Comparison of ENCODE assay signal across 10 mouse cellular contexts in genomic region chr14:120312661-120313406, GRCm38 (mm10). TPM values are rescaled to one million over a fixed set of nuclear protein-coding genes. Genes with fewer than 3 reads are reported as not detected.
A peak's percentile ranks its signal among the peaks of the same experiment; 100 is the strongest.
DNase-seq lines count a peak whose midpoint lies in the region; ATAC-seq and TF ChIP-seq lines count a peak whose summit lies in the region.
"Had no signal": no experiment of that assay in that cellular context is flagged by ENCODE, and none has a peak within 500 bp of the region (broad histone marks: within the 10 kb centered on the region; RNA-seq: fewer than 3 reads in every experiment).

No protein-coding gene starts in this region.

- no peaks in the 10 kb centered on the region for H3K9me3 ChIP-seq in liver, embryonic 15.5 days (replicated peaks)
- H3K9me3 ChIP-seq: midbrain, embryonic 15.5 days had no signal

- no peak overlapping the region for H3K4me2 ChIP-seq in liver, embryonic 15.5 days
- H3K4me2 ChIP-seq: midbrain, embryonic 15.5 days had no signal

- no peaks in the 10 kb centered on the region for H3K36me3 ChIP-seq in liver, embryonic 15.5 days (replicated peaks)
- H3K36me3 ChIP-seq: midbrain, embryonic 15.5 days had no signal

- H3K9ac ChIP-seq in liver, embryonic 15.5 days = no peak overlapping the region
- H3K9ac ChIP-seq: midbrain, embryonic 15.5 days had no signal

- TF ChIP-seq CTCF in embryonic fibroblast, embryonic 13.5 days (IDR thresholded peaks at IDR 0.05; ENCODE audit: borderline replicate concordance, insufficient read depth, low read length) = no peak

- 66% methylated on average over 12 of the region's 12 CpGs for WGBS in liver, embryonic 15.5 days (ENCODE audit: insufficient replicate concordance)

- H3K4me1 ChIP-seq in embryonic fibroblast, embryonic 13.5 days (ENCODE audit: control insufficient read depth, insufficient read depth, low read length) = peaks cover 23% of the 10 kb centered on the region
- peaks cover 29% of the 10 kb centered on the region for H3K4me1 ChIP-seq in liver, embryonic 15.5 days (replicated peaks)

- peak; percentile 43; the same call in 1 of the 2 replicates for ATAC-seq in liver, embryonic 15.5 days (ENCODE audit: insufficient read depth)
- ATAC-seq: midbrain, embryonic 15.5 days had no signal

- TF ChIP-seq POLR2A in embryonic fibroblast, embryonic 13.5 days (IDR thresholded peaks at IDR 0.05; ENCODE audit: low read depth, low read length) = no peak

- H3K27ac ChIP-seq in embryonic fibroblast, embryonic 13.5 days (ENCODE audit: insufficient read depth, low read length) = 0 out of 2 replicates have a peak overlapping the region, but pooled peaks have one; percentile 6
- no peak overlapping the region for H3K27ac ChIP-seq in liver, embryonic 15.5 days (replicated peaks)
- H3K27ac ChIP-seq: midbrain, embryonic 15.5 days had no signal

- no peaks in the 10 kb centered on the region for H3K27me3 ChIP-seq in liver, embryonic 15.5 days
- H3K27me3 ChIP-seq: midbrain, embryonic 15.5 days had no signal

- DNase-seq in lung, adult 18-20 months = peak; percentile 65 to 79
- no peak for DNase-seq in lung, postnatal 14 days
- peak; percentile 84 for DNase-seq in yolk sac, embryonic 10.5 days (ENCODE audit: low spot score)
- no peak for DNase-seq in adrenal gland, adult 8-10 months
- DNase-seq in spleen, postnatal 4 days (ENCODE audit: low spot score in 2 of 2) = no peak
- DNase-seq: layer of hippocampus, postnatal 36 days; right cerebral cortex, postnatal 4 days had no signal

- no peak overlapping the region for H3K4me3 ChIP-seq in embryonic fibroblast, embryonic 13.5 days (ENCODE audit: insufficient read depth, low read length)
- H3K4me3 ChIP-seq in liver, embryonic 15.5 days (replicated peaks) = no peak overlapping the region
- H3K4me3 ChIP-seq: midbrain, embryonic 15.5 days had no signal

RNA-seq across cellular contexts. Expression of gene Mbnl2, which starts 37.4 kb away (rescaled TPM):
- polyA plus RNA-seq in embryonic fibroblast, embryonic 13.5 days (2011; ENCODE audit: insufficient read length, low read depth, missing spikeins) = 207 and 222 TPM in 2 replicates
- 15.1 and 15.3 TPM in 2 replicates for polyA plus RNA-seq in liver, embryonic 15.5 days (2015; fragmentation: Nextera tagmentation; extraction: Ambion mirVana)
- 100 to 1,000 TPM; 203 to 240 (median 218) TPM for total RNA-seq in adrenal gland, adult 8-10 months (2022)

Comparison
In these comparisons a context has a peak if more than half of its experiments do, and no peak if none do; other contexts are left out.
1. DNase-seq: peak in lung, adult 18-20 months (2 of 2) and yolk sac, embryonic 10.5 days (single experiment); none in lung, postnatal 14 days (single experiment), adrenal gland, adult 8-10 months (single experiment) and spleen, postnatal 4 days (0 of 2).
2. RNA of gene Mbnl2, which starts 37.4 kb away (polyA plus RNA-seq): 207 to 222 TPM in embryonic fibroblast, embryonic 13.5 days; 15.1 to 15.3 TPM in liver, embryonic 15.5 days; every median in the first group is over 10 times any median in the second.